Mouse (Mus musculus) spleen, embryonic (tissue): Measurements from ENCODE around the gene Slc41a1.

Experiments
- CTCF ChIA-PET: fragments of 350-600 bp; sonication (Branson Sonifier 250); formaldehyde crosslinking; loops from one replicate; lab custom pipeline; 2022; lab: Charles Lee

Gene Slc41a1

GRCm38 (mm10) chr1:131824528-131825181 is 2.6 kb upstream of the Slc41a1 start:
- CTCF ChIA-PET, result no interaction called here

- CTCF ChIA-PET, result no interaction called here
Observed at GRCm38 (mm10) chr1:131827787-131828258, 530 bp downstream of the Slc41a1 start.

GRCm38 (mm10) chr1:131828297-131829126 is 1.2 kb downstream of the Slc41a1 start:
- CTCF ChIA-PET, result interaction anchor here (0.7 kb wide), 1 partner anchor 74 kb away, joined by 3 read pairs; no protein-coding TSS in a partner anchor

- CTCF ChIA-PET, result interaction anchor here (0.7 kb wide), 1 partner anchor 74 kb away, joined by 3 read pairs; no protein-coding TSS in a partner anchor
Observed at GRCm38 (mm10) chr1:131829279-131829678, 2.0 kb downstream of the Slc41a1 start.

GRCm38 (mm10) chr1:131830561-131830960 is 3.3 kb downstream of the Slc41a1 start:
- CTCF ChIA-PET, result no interaction called here

DNA sequence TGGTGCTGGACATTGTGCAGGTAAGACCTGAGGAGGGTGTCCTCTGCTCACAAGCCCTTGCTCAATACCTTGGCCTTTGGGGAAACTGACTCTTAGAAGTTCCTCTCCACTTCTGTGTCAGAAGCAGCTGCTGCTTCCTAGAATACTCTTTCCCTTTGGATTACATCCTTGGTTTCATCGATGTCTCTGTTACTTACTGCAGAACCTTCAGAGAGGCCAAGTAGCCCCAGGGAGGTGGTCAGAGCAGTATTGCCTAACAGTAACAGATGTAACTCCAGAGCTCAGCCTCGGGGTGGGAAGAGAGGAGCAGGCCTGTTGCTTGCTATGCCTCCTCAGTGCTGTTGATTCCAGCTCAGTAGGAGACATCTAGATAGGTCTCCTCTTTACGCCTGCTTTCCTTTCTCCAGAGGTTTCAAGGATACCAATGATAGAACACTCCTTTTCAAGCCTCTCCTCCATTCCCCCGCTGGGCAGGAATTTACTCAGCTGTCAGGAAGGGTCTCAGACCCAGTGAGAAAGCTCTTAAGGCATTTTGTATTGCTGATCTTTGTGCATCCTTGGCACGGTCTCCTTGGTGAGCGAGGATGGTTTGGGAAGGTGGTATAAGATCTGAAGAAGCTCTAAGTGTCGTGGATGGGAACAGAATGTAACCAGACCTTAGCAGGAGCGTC is 3.8 kb downstream of the Slc41a1 start:
- CTCF ChIA-PET, result no interaction called here

DNA sequence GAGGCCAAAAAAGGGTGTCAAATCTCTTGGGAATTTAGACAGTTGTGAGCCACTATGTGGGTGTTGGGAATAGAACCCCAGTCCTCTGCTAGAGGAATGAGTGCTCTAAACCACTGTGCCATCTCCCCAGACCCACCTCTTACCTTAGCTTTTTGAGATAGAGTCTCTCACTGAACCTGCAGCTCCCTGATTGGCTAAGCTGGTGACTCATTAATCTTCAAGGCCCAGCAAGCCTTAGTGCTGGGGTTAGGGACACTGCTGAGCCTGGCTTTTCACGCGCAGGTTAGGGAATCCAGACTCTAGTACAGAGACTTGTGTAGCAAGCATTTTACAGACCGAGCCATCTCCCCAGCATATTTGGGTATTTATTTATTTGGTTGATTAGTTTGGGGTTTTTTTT is 9.7 kb downstream of the Slc41a1 start:
- CTCF ChIA-PET, result no interaction called here

- CTCF ChIA-PET, result interaction anchor here (0.6 kb wide), 1 partner anchor 1297 kb away, joined by 8 read pairs; no protein-coding TSS in a partner anchor
Observed at GRCm38 (mm10) chr1:131838542-131838941, 11.2 kb downstream of the Slc41a1 start.

GRCm38 (mm10) chr1:131839279-131839678 is 12.0 kb downstream of the Slc41a1 start:
- CTCF ChIA-PET, result no interaction called here

DNA sequence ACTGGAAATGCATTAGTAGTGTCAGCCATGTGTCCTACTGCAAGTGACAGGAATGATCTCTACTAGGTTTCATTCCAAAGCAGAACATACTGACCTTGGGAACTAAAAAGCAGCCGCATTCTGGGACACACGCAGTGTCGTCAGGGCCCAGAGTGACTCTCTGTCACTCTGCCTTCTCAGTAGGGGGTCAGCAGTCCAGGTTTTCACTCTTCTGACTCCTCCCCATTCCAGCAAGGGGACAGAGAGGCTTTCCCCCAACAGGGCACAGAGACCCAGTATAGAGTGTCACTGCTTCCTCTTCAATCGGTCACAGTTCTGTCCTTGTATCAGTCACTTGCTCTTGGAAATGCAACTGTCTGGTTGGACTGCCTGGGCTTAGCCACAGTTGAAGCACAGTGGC is 14.9 kb downstream of the Slc41a1 start:
- CTCF ChIA-PET, result no interaction called here

- CTCF ChIA-PET, result interaction anchor here (0.6 kb wide), 1 partner anchor 21 kb away, joined by 11 read pairs; no protein-coding TSS in a partner anchor
Observed at GRCm38 (mm10) chr1:131843758-131844157, 16.5 kb downstream of the Slc41a1 start.

GRCm38 (mm10) chr1:131844883-131845282 is 17.6 kb downstream of the Slc41a1 start:
- CTCF ChIA-PET, result no interaction called here

DNA sequence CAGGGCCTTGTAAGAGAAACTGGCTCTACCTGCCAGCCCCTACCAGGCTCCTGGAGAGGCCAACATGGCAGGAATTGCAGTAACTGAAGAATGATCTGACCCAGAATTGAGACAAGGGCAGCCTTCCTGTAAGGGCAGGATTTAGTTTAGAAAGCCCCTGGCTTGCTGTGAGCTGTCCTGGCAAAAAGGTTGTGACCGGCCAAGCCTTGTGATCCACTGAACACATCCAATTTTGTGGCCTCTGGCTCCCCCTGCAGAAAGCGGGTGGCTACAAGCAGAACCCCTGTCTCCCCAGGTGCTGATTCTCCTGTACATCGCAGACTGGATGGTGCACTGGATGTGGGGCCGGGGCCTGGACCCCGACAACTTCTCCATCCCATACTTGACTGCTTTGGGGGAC is 19.0 kb downstream of the Slc41a1 start:
- CTCF ChIA-PET, result interaction anchor here (0.6 kb wide), 1 partner anchor 248 kb away, joined by 3 read pairs; no protein-coding TSS in a partner anchor

GRCm38 (mm10) chr1:131861811-131862210 is 34.5 kb downstream of the Slc41a1 start:
- CTCF ChIA-PET, result no interaction called here

DNA sequence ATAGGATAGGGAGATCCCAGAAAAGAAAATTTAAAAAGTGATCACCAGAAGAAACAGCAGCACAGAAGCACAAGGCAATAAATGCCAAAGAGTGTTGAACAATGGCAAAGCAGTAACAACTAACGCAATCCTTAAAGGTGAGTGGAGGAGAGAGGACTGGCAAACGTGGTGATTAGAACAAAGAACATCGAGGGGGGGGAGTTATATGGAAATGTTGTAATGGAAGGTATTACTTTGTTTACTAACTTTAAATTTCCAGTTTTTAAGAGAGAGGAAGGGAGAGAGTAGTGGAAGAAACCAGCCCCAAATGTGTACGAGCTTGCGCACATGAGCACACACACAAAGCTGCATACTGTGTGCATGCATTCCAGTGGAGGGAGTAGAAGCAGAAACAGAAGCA is 38.3 kb downstream of the Slc41a1 start:
- CTCF ChIA-PET, result interaction anchor here (0.7 kb wide), 1 partner anchor 748 kb away, joined by 4 read pairs; no protein-coding TSS in a partner anchor

GRCm38 (mm10) chr1:131866304-131866999 is 39.2 kb downstream of the Slc41a1 start:
- CTCF ChIA-PET, result no interaction called here

DNA sequence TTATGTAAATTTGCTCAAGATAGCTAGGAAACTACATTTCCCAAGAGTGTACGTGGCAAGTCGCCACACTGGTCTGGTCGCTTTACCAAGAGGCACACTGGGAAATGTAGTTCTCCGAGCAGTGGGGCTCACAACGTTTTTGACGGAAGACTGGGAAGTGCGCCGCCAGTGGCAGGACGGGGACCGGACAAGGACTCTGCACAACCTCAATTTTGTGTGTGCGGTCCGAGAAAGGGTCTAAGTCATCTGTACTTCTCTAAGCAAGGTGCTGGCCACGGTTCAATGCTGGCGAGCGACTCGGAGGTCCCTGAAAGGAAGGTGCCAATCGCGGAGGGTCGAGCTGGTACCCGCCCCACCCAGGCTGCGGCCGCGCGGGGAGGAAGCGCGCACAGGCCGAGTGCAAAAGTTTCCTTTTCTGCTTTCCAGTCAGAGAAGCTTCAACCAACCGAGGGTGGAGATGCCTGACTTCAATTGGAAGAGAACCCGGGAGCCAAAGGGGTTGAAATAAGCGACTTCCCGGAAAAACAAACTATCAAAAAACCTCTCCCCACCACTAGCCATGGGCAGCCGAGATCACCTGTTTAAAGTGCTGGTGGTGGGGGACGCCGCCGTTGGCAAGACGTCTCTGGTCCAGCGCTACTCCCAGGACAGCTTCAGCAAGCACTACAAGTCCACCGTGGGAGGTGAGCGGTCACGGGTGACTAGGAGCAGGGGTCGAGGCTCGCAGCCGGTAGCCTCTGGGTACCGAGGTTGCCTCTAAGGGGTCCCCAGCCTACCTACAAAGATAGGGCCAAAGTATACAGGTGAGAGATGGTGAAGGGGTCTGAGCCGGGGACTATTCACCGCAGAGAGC is 40.0 kb downstream of the Slc41a1 start, which contains the start of gene Rab29:
TSS of gene Rab29 (plus strand) at position 132 of the 853 bp plus-strand sequence.
- CTCF ChIA-PET, result no interaction called here

- CTCF ChIA-PET, result no interaction called here
Observed at GRCm38 (mm10) chr1:131867946-131868290, 40.6 kb downstream of the Slc41a1 start.

- CTCF ChIA-PET, result interaction anchor here (0.9 kb wide), 1 partner anchor 64 kb away, joined by 3 read pairs; no protein-coding TSS in a partner anchor
Observed at GRCm38 (mm10) chr1:131869561-131869960, 42.3 kb downstream of the Slc41a1 start.

DNA sequence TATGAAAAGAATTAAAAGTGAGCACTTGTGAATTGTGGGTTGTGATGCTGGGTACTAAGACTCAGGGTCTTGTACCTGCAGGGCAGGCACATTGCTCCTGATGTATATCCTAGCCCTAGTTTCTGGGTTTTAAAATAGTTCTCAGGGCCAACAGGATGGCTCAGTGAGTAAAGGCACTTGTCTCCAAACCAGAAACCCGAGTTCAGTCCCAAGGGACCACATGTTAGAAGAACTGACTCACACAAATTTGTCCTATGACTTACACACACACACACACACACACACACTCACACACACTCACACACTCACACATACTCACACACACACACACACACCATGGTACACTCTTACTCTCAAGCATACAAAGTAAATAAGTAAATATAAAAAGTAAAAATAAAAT is 45.6 kb downstream of the Slc41a1 start:
- CTCF ChIA-PET, result no interaction called here
